Mouse (Mus musculus): ENCODE measurements around the gene Tedc1.
A peak's percentile ranks its signal among the peaks of the same experiment; 100 is the strongest.

Tedc1 gene

GRCm38 (mm10) chr12:113138901-113139864, 17.0 kb upstream of the Tedc1 start:
- DNase-seq (ENCODE audit: low spot score in 2 of 2) = no peak

- peak; percentile 90 to 95 for DNase-seq (ENCODE audit: low spot score in 2 of 2)
These were observed 16.2 kb upstream of the Tedc1 start, which contains the start of gene Crip2 for GRCm38 (mm10) chr12:113139908-113140615. TSS of gene Crip2 (plus strand) at chr12:113140236.

- DNase-seq (ENCODE audit: low spot score in 2 of 2) = no peak
These were observed 15.4 kb upstream of the Tedc1 start for GRCm38 (mm10) chr12:113140616-113141411.

- peak in 1 of 2 experiments; percentile 63 for DNase-seq (ENCODE audit: low spot score in 2 of 2)
These were observed 14.7 kb upstream of the Tedc1 start for GRCm38 (mm10) chr12:113141531-113141973.

GRCm38 (mm10) chr12:113142021-113142975, 13.9 kb upstream of the Tedc1 start:
- no peak for DNase-seq (ENCODE audit: low spot score in 2 of 2)

GRCm38 (mm10) chr12:113143164-113143563, 13.1 kb upstream of the Tedc1 start:
- no peak for DNase-seq (ENCODE audit: low spot score in 2 of 2)

GRCm38 (mm10) chr12:113144001-113144756, 12.0 kb upstream of the Tedc1 start:
- peak in 1 of 2 experiments; percentile 59 for DNase-seq (ENCODE audit: low spot score in 2 of 2)

- DNase-seq (ENCODE audit: low spot score in 2 of 2) = no peak
These were observed 11.3 kb upstream of the Tedc1 start for GRCm38 (mm10) chr12:113144886-113145285.

- no peak for DNase-seq (ENCODE audit: low spot score in 2 of 2)
These were observed 10.6 kb upstream of the Tedc1 start for GRCm38 (mm10) chr12:113145591-113145990.

GRCm38 (mm10) chr12:113146112-113147057, 9.8 kb upstream of the Tedc1 start, which contains the start of gene Crip1:
TSS of gene Crip1 (plus strand) at chr12:113146316.
- DNase-seq (ENCODE audit: low spot score in 2 of 2) = peak; percentile 83 to 89

GRCm38 (mm10) chr12:113147481-113147880, 8.7 kb upstream of the Tedc1 start:
- no peak for DNase-seq (ENCODE audit: low spot score in 2 of 2)

- no peak for DNase-seq (ENCODE audit: low spot score in 2 of 2)
These were observed 7.7 kb upstream of the Tedc1 start for GRCm38 (mm10) chr12:113148381-113149035.

- DNase-seq (ENCODE audit: low spot score in 2 of 2) = no peak
These were observed 6.9 kb upstream of the Tedc1 start for GRCm38 (mm10) chr12:113149341-113149740.

GRCm38 (mm10) chr12:113149896-113150295, 6.3 kb upstream of the Tedc1 start:
- DNase-seq (ENCODE audit: low spot score in 2 of 2) = no peak

GRCm38 (mm10) chr12:113150591-113150990, 5.6 kb upstream of the Tedc1 start:
- no peak for DNase-seq (ENCODE audit: low spot score in 2 of 2)

GRCm38 (mm10) chr12:113151046-113151445, 5.2 kb upstream of the Tedc1 start:
- no peak for DNase-seq (ENCODE audit: low spot score in 2 of 2)

- DNase-seq (ENCODE audit: low spot score in 2 of 2) = no peak
These were observed 4.5 kb upstream of the Tedc1 start for GRCm38 (mm10) chr12:113151661-113152271.

GRCm38 (mm10) chr12:113152272-113152661, 4.0 kb upstream of the Tedc1 start:
- DNase-seq (ENCODE audit: low spot score in 2 of 2) = no peak
